Mouse (Mus musculus) E14TG2a.4 (cell line): ENCODE measurements at regions not wholly inside any gene's neighbourhood (a gene's known extent, or its start where the extent isn't known, plus 50 kb on each side); places are given as distances from the start of the nearest gene placed in this dataset.

Experiments
- CTCF ChIP-seq: conservative IDR thresholded peaks from 2 replicates; pipeline ENCODE4 v1.5.1; 2014; ENCODE audit warnings: low read length
- NANOG ChIP-seq: IDR thresholded peaks from 2 replicates; pipeline ENCODE4 v1.6.1; 2014; ENCODE audit warnings: borderline replicate concordance, low read length, mixed read lengths
- POU5F1 ChIP-seq: IDR thresholded peaks from 2 replicates; pipeline ENCODE4 v1.6.1; 2014; ENCODE audit warnings: low read length, borderline replicate concordance

GRCm38 (mm10) chr9:5424236-5424635 lies 79.0 kb downstream of the Casp12 start:
- TF ChIP-seq CTCF (no peak), NANOG (no peak), POU5F1 (no peak)
